Mouse (Mus musculus) NIH3T3 (cell line): ENCODE results near the gene Myf6.

ENCODE experiments used
- DNase-seq: peaks from one replicate; pipeline ENCODE4 v3.0.0-alpha.2; 2012; ENCODE audit warnings: low read depth

The Myf6 gene

GRCm38 (mm10) chr10:107494568-107494967 is at the start of gene Myf6:
TSS of gene Myf6 (minus strand) at chr10:107494737.
- no peak for DNase-seq

GRCm38 (mm10) chr10:107543026-107543425 is 48.5 kb upstream of the Myf6 start:
- no peak for DNase-seq

GRCm38 (mm10) chr10:107528758-107529157 is 34.2 kb upstream of the Myf6 start:
- no peak for DNase-seq

- no peak for DNase-seq
Measured at GRCm38 (mm10) chr10:107519216-107519615, 24.7 kb upstream of the Myf6 start.

- no peak for DNase-seq
Measured at GRCm38 (mm10) chr10:107516641-107517040, 22.1 kb upstream of the Myf6 start.

GRCm38 (mm10) chr10:107514735-107515134 is 20.2 kb upstream of the Myf6 start:
- DNase-seq, result no peak

- DNase-seq, result no peak
Measured at GRCm38 (mm10) chr10:107506397-107506796, 11.9 kb upstream of the Myf6 start.

GRCm38 (mm10) chr10:107503430-107503829 is 8.9 kb upstream of the Myf6 start:
- DNase-seq, result peak; percentile 15

GRCm38 (mm10) chr10:107502193-107502592 is 7.7 kb upstream of the Myf6 start:
- DNase-seq, result peak; percentile 27

GRCm38 (mm10) chr10:107499656-107500055 is 5.1 kb upstream of the Myf6 start:
- DNase-seq, result peak; percentile 13

- DNase-seq, result no peak
Measured at GRCm38 (mm10) chr10:107496402-107496801, 1.9 kb upstream of the Myf6 start.

GRCm38 (mm10) chr10:107493580-107494474 is 710 bp downstream of the Myf6 start:
- no peak for DNase-seq

GRCm38 (mm10) chr10:107492867-107493579 is 1.5 kb downstream of the Myf6 start:
- DNase-seq, result no peak

- no peak for DNase-seq
Measured at GRCm38 (mm10) chr10:107488654-107489315, 5.8 kb downstream of the Myf6 start.

- DNase-seq, result no peak
Measured at GRCm38 (mm10) chr10:107486770-107487169, 7.8 kb downstream of the Myf6 start.

- no peak for DNase-seq
Measured at GRCm38 (mm10) chr10:107485870-107486269, 8.7 kb downstream of the Myf6 start, which contains the start of gene Myf5. TSS of gene Myf5 (minus strand) at chr10:107486134.

- DNase-seq, result no peak
Measured at GRCm38 (mm10) chr10:107484050-107484449, 10.5 kb downstream of the Myf6 start.

- no peak for DNase-seq
Measured at GRCm38 (mm10) chr10:107473497-107473896, 21.0 kb downstream of the Myf6 start.

GRCm38 (mm10) chr10:107471712-107472111 is 22.8 kb downstream of the Myf6 start:
- DNase-seq, result no peak

GRCm38 (mm10) chr10:107467819-107468218 is 26.7 kb downstream of the Myf6 start:
- DNase-seq, result no peak

GRCm38 (mm10) chr10:107449496-107450330 is 44.8 kb downstream of the Myf6 start:
- DNase-seq, result no peak
